ENCODE assay signal across 12 mouse cellular contexts in genomic region chr2:118114671-118115070, GRCm38 (mm10). TPM values are rescaled to one million over a fixed set of nuclear protein-coding genes. Genes with fewer than 3 reads are reported as not detected.
DNase-seq lines count a peak whose midpoint lies in the region; ATAC-seq and TF ChIP-seq lines count a peak whose summit lies in the region.
"Had no signal": no experiment of that assay in that cellular context is flagged by ENCODE, and none has a peak within 500 bp of the region (broad histone marks: within the 10 kb centered on the region; RNA-seq: fewer than 3 reads in every experiment).

No protein-coding gene starts in this region.

- 72% methylated on average over 10 of the region's 10 CpGs for WGBS in kidney, embryonic 15.5 days
- WGBS in embryonic facial prominence, embryonic 10.5 days, result 70% methylated on average over 10 of the region's 10 CpGs
- WGBS in forebrain, embryonic 12.5 days, result 75% methylated on average over 10 of the region's 10 CpGs
- 77% methylated on average over 10 of the region's 10 CpGs for WGBS in limb, embryonic 14.5 days

- peaks cover 10% of the 10 kb centered on the region; the same call in 1 of the 2 replicates for H3K27me3 ChIP-seq in kidney, embryonic 15.5 days
- H3K27me3 ChIP-seq in embryonic facial prominence, embryonic 10.5 days (replicated peaks; ENCODE audit: low read depth, poor library complexity, severe bottlenecking), result peaks cover 20% of the 10 kb centered on the region
- peaks cover 23% of the 10 kb centered on the region for H3K27me3 ChIP-seq in forebrain, embryonic 12.5 days
- no peaks in the 10 kb centered on the region for H3K27me3 ChIP-seq in limb, embryonic 14.5 days (ENCODE audit: control insufficient read depth, insufficient read depth, low read length)

- H3K4me3 ChIP-seq in kidney, embryonic 15.5 days (replicated peaks), result peak overlapping the region; percentile 61
- peak overlapping the region; percentile 73 for H3K4me3 ChIP-seq in embryonic facial prominence, embryonic 10.5 days
- no peak overlapping the region for H3K4me3 ChIP-seq in forebrain, embryonic 12.5 days (replicated peaks)
- peak overlapping the region; percentile 69 for H3K4me3 ChIP-seq in limb, embryonic 14.5 days (replicated peaks; ENCODE audit: low read length)

- no peaks in the 10 kb centered on the region for H3K9me3 ChIP-seq in kidney, embryonic 15.5 days (replicated peaks)
- H3K9me3 ChIP-seq in embryonic facial prominence, embryonic 10.5 days, result 0 out of 2 replicates have a peak, but pooled peaks cover under 1% of the 10 kb centered on the region
- H3K9me3 ChIP-seq in forebrain, embryonic 12.5 days, result no peaks in the 10 kb centered on the region
- no peaks in the 10 kb centered on the region for H3K9me3 ChIP-seq in limb, embryonic 14.5 days (ENCODE audit: control insufficient read depth, low read length)

- H3K36me3 ChIP-seq in kidney, embryonic 15.5 days, result peaks cover 49% of the 10 kb centered on the region
- H3K36me3 ChIP-seq in embryonic facial prominence, embryonic 10.5 days (replicated peaks), result peaks cover 49% of the 10 kb centered on the region
- H3K36me3 ChIP-seq in forebrain, embryonic 12.5 days (replicated peaks), result peaks cover 16% of the 10 kb centered on the region
- H3K36me3 ChIP-seq in limb, embryonic 14.5 days (ENCODE audit: control insufficient read depth, insufficient read depth, low read length), result peaks cover 60% of the 10 kb centered on the region
- H3K36me3 ChIP-seq: G1E had no signal

- H3K9ac ChIP-seq in kidney, embryonic 15.5 days, result no peak overlapping the region
- no peak overlapping the region for H3K9ac ChIP-seq in forebrain, embryonic 12.5 days
- H3K9ac ChIP-seq in limb, embryonic 14.5 days (ENCODE audit: low read depth, low read length, severe bottlenecking), result peak overlapping the region; percentile 63; the same call in 1 of the 2 replicates

- no peak for ATAC-seq in kidney, embryonic 15.5 days (replicated peaks; ENCODE audit: low FRiP score)
- no peak for ATAC-seq in forebrain, embryonic 12.5 days (ENCODE audit: low FRiP score)
- no peak for ATAC-seq in limb, embryonic 14.5 days (ENCODE audit: low FRiP score, low read depth)
- no peak for ATAC-seq in megakaryocyte progenitor cell, adult 5-6 weeks (replicated peaks; ENCODE audit: poor library complexity)
- no peak for ATAC-seq in granulocyte monocyte progenitor cell, adult 5-6 weeks (replicated peaks; ENCODE audit: poor library complexity, severe bottlenecking)
- ATAC-seq: midbrain, embryonic 16.5 days had no signal

- no peak for TF ChIP-seq POLR2A in limb, embryonic 14.5 days (IDR thresholded peaks at IDR 0.05; ENCODE audit: borderline replicate concordance, extremely low read depth, insufficient read depth, insufficient read length)

- peaks cover 54% of the 10 kb centered on the region for H3K4me1 ChIP-seq in kidney, embryonic 15.5 days
- H3K4me1 ChIP-seq in embryonic facial prominence, embryonic 10.5 days, result peaks cover 60% of the 10 kb centered on the region
- peaks cover 25% of the 10 kb centered on the region for H3K4me1 ChIP-seq in forebrain, embryonic 12.5 days
- H3K4me1 ChIP-seq in limb, embryonic 14.5 days (ENCODE audit: control insufficient read depth, insufficient read depth, low read length), result peaks cover 20% of the 10 kb centered on the region

- peak overlapping the region; percentile 77 for H3K4me2 ChIP-seq in kidney, embryonic 15.5 days
- peak overlapping the region; percentile 8; the same call in 1 of the 2 replicates for H3K4me2 ChIP-seq in forebrain, embryonic 12.5 days
- peak overlapping the region; percentile 91 for H3K4me2 ChIP-seq in limb, embryonic 14.5 days (replicated peaks; ENCODE audit: low read depth, low read length, severe bottlenecking)

- DNase-seq in kidney, adult 18-20 months, result no peak
- no peak for DNase-seq in embryonic facial prominence, embryonic 10.5 days (ENCODE audit: low spot score)
- no peak for DNase-seq in limb, embryonic 14.5 days (ENCODE audit: low spot score)
- DNase-seq in Muller cell, postnatal 12 days (ENCODE audit: inconsistent ontology term), result no peak
- DNase-seq: adrenal gland, postnatal 36 days; gastrocnemius, postnatal 36 days had no signal

- 0 out of 2 replicates have a peak overlapping the region, but pooled peaks have one; percentile 45 for H3K27ac ChIP-seq in kidney, embryonic 15.5 days
- peak overlapping the region; percentile 66; the same call in 1 of the 2 replicates for H3K27ac ChIP-seq in embryonic facial prominence, embryonic 10.5 days (replicated peaks)
- no peak overlapping the region for H3K27ac ChIP-seq in forebrain, embryonic 12.5 days
- H3K27ac ChIP-seq in limb, embryonic 14.5 days (replicated peaks; ENCODE audit: low read depth, low read length), result no peak overlapping the region

RNA-seq across cellular contexts. Expression of gene Thbs1, which starts 3.0 kb away (rescaled TPM):
- 35.1 and 38.3 TPM in 2 replicates for polyA plus RNA-seq in kidney, embryonic 15.5 days (2015; fragmentation: Nextera tagmentation; extraction: Ambion mirVana)
- 31.1 and 35.4 TPM in 2 replicates for polyA plus RNA-seq in embryonic facial prominence, embryonic 10.5 days (2016; fragmentation: Nextera tagmentation; extraction: Ambion mirVana)
- polyA plus RNA-seq in forebrain, embryonic 12.5 days (2016; fragmentation: Nextera tagmentation; extraction: Ambion mirVana), result 31.7 and 40.6 TPM in 2 replicates
- polyA plus RNA-seq in limb, embryonic 14.5 days (2012; rRNA removed), result 86.2 and 103 TPM in 2 replicates
- 99.4 and 108 TPM in 2 replicates for polyA plus RNA-seq in limb, embryonic 14.5 days (2014; fragmentation: Nextera tagmentation; extraction: Ambion mirVana)
- total RNA-seq in megakaryocyte progenitor cell, adult 5-6 weeks (2015), result 2.3 and 3.7 TPM in 2 replicates
- 1.4 and 2.8 TPM in 2 replicates for total RNA-seq in megakaryocyte progenitor cell, adult 5-6 weeks (2017)
- 0.11 TPM in 1 of 2 replicates, not detected in the other for total RNA-seq in granulocyte monocyte progenitor cell, adult 5-6 weeks (2014; fragmentation: Nextera tagmentation)
- total RNA-seq in granulocyte monocyte progenitor cell, adult 5-6 weeks (2017), result 3.2 and 4.7 TPM in 2 replicates
- total RNA-seq: G1E had no signal

Comparison
In these comparisons a context has a peak if more than half of its experiments do, and no peak if none do; other contexts are left out.
1. H3K27ac ChIP-seq: peak in kidney, embryonic 15.5 days (single experiment) and embryonic facial prominence, embryonic 10.5 days (single experiment); none in forebrain, embryonic 12.5 days (single experiment) and limb, embryonic 14.5 days (single experiment).
2. H3K4me2 ChIP-seq: peak in every context shown above with its lines; median percentile 91 in limb, embryonic 14.5 days; 77 in kidney, embryonic 15.5 days; 8 in forebrain, embryonic 12.5 days.